Mouse (Mus musculus): ENCODE results near the gene Ces2h.

DNA sequence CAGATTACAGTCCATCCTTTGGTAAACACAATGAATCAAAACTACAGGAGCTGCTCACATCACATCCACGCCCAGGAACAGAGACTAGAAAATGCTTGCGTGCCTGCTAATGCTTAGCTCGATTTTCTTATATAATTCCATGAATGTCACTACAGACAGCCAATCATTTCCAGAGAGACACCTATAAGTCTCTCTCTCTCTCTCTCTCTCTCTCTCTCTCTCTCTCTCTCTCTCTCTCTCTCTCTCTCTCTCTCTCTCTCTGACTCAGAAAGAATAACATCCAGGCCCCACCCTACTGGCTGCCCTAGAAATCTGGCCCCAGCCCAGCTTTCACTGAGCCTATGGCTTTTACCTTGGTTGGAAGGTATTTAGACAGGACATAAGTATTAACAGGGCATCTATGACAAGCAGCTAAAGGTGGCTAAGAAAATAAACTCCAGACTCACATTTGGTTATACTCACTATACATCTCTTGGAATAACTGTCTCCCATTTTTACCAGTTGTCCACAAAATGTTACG lies 37.2 kb upstream of the Ces2h start:
- TF ChIP-seq POLR2A (IDR thresholded peaks at IDR 0.05; ENCODE audit: control insufficient read depth, low read depth, low read length) (no peak), CTCF (IDR thresholded peaks at IDR 0.05; ENCODE audit: control insufficient read depth, insufficient read depth, insufficient replicate concordance, low read depth, low read length) (no peak)

All from testis, adult 2 months (tissue).